In the genomic region with DNA sequence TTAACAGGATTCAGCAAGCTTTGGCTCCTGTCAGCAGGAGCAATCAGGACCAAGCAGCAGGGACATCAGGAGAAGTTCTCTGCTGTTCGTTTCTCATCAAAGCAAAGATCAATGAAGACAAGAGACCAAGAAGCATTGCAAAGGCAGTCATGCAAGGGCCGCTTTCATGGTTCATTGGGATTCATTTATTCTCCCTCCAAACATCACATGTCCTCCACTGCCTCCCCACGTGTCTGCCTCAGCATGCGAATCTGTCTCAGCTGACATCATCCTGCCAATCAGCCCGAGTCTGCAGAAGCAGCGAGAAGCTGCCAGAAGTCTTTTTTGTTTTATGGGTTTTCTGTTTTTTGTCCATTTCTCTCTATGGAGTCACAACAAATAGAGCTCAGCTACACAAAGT, we compare ENCODE assay signal across 16 mouse cellular contexts. TPM values are rescaled to one million over a fixed set of nuclear protein-coding genes. Genes with fewer than 3 reads are reported as not detected.
DNase-seq lines count a peak whose midpoint lies in the region; ATAC-seq and TF ChIP-seq lines count a peak whose summit lies in the region.
"Had no signal": no experiment of that assay in that cellular context is flagged by ENCODE, and none has a peak within 500 bp of the region (broad histone marks: within the 10 kb centered on the region; RNA-seq: fewer than 3 reads in every experiment).

No protein-coding gene starts in this region.

- H3K27me3 ChIP-seq in forebrain, postnatal 0 days (ENCODE audit: insufficient read depth, low read length) = no peaks in the 10 kb centered on the region
- no peaks in the 10 kb centered on the region for H3K27me3 ChIP-seq in forebrain, embryonic 12.5 days
- H3K27me3 ChIP-seq: heart, embryonic 15.5 days; intestine, embryonic 15.5 days; limb, embryonic 13.5 days; midbrain, embryonic 12.5 days had no signal

- TF ChIP-seq CTCF in forebrain, postnatal 0 days (IDR thresholded peaks at IDR 0.05; ENCODE audit: low read depth) = no peak

- ATAC-seq in forebrain, postnatal 0 days = peak; percentile 51; the same call in 1 of the 2 replicates
- ATAC-seq in forebrain, embryonic 12.5 days (ENCODE audit: low FRiP score) = no peak
- ATAC-seq: intestine, embryonic 15.5 days had no signal

- WGBS in forebrain, postnatal 0 days = 16% methylated on average over 6 of the region's 6 CpGs
- 34% methylated on average over 6 of the region's 6 CpGs for WGBS in forebrain, embryonic 12.5 days

- H3K4me3 ChIP-seq in forebrain, postnatal 0 days (ENCODE audit: low read depth, low read length) = no peak overlapping the region
- H3K4me3 ChIP-seq in forebrain, embryonic 12.5 days (replicated peaks) = no peak overlapping the region
- H3K4me3 ChIP-seq in brown adipose tissue, adult 24 weeks (ENCODE audit: insufficient read depth, low read depth, low read length) = no peak overlapping the region
- H3K4me3 ChIP-seq: heart, embryonic 15.5 days; intestine, embryonic 15.5 days; limb, embryonic 13.5 days; midbrain, embryonic 12.5 days had no signal

- H3K9me3 ChIP-seq in forebrain, postnatal 0 days (ENCODE audit: low read length) = no peaks in the 10 kb centered on the region
- no peaks in the 10 kb centered on the region for H3K9me3 ChIP-seq in forebrain, embryonic 12.5 days
- H3K9me3 ChIP-seq: heart, embryonic 15.5 days; intestine, embryonic 15.5 days; limb, embryonic 13.5 days; midbrain, embryonic 12.5 days had no signal

- no peaks in the 10 kb centered on the region for H3K4me1 ChIP-seq in forebrain, postnatal 0 days (ENCODE audit: insufficient read depth)
- H3K4me1 ChIP-seq in forebrain, embryonic 12.5 days = peaks cover 8% of the 10 kb centered on the region; the same call in 1 of the 2 replicates
- peaks cover 7% of the 10 kb centered on the region; the same call in 1 of the 2 replicates for H3K4me1 ChIP-seq in brown adipose tissue, adult 24 weeks (ENCODE audit: control insufficient read depth, insufficient read depth, insufficient read length, low read length)
- H3K4me1 ChIP-seq: intestine, embryonic 15.5 days; limb, embryonic 13.5 days had no signal

- DNase-seq in forebrain, postnatal 0 days = no peak
- DNase-seq in A20 (ENCODE audit: low read depth, low spot score) = peak; percentile 81
- peak; percentile 60 for DNase-seq in kidney, postnatal 10 days
- DNase-seq in urinary bladder, postnatal 14 days (ENCODE audit: low spot score) = no peak
- no peak for DNase-seq in adrenal gland, adult 2 months
- no peak for DNase-seq in ovary, postnatal 14 days (ENCODE audit: low spot score)
- DNase-seq: layer of hippocampus, postnatal 36 days; lung, adult 2 months; thymus, postnatal 4 days had no signal

- no peaks in the 10 kb centered on the region for H3K36me3 ChIP-seq in forebrain, postnatal 0 days (ENCODE audit: insufficient read depth)
- no peaks in the 10 kb centered on the region for H3K36me3 ChIP-seq in forebrain, embryonic 12.5 days (replicated peaks)
- H3K36me3 ChIP-seq: heart, embryonic 15.5 days; intestine, embryonic 15.5 days; limb, embryonic 13.5 days; midbrain, embryonic 12.5 days had no signal

- H3K9ac ChIP-seq in forebrain, postnatal 0 days = no peak overlapping the region
- no peak overlapping the region for H3K9ac ChIP-seq in forebrain, embryonic 12.5 days
- H3K9ac ChIP-seq: heart, embryonic 15.5 days; intestine, embryonic 15.5 days; limb, embryonic 13.5 days; midbrain, embryonic 12.5 days had no signal

- no peak overlapping the region for H3K4me2 ChIP-seq in forebrain, postnatal 0 days (ENCODE audit: low read depth)
- no peak overlapping the region for H3K4me2 ChIP-seq in forebrain, embryonic 12.5 days
- H3K4me2 ChIP-seq: heart, embryonic 15.5 days; intestine, embryonic 15.5 days; limb, embryonic 13.5 days; midbrain, embryonic 12.5 days had no signal

- H3K27ac ChIP-seq in forebrain, postnatal 0 days (ENCODE audit: low read depth, low read length) = no peak overlapping the region
- no peak overlapping the region for H3K27ac ChIP-seq in forebrain, embryonic 12.5 days
- H3K27ac ChIP-seq in brown adipose tissue, adult 24 weeks (replicated peaks; ENCODE audit: low read depth, low read length) = peak overlapping the region; percentile 93; the same call in 1 of the 2 replicates
- H3K27ac ChIP-seq: heart, embryonic 15.5 days; intestine, embryonic 15.5 days; limb, embryonic 13.5 days; midbrain, embryonic 12.5 days; stomach, postnatal 0 days had no signal

RNA-seq across cellular contexts. Expression of gene Ina, which starts 37.0 kb away (rescaled TPM):
- total RNA-seq in forebrain, postnatal 0 days (2014; rRNA removed) = 115 and 156 TPM in 2 replicates
- 189 and 260 TPM in 2 replicates for polyA plus RNA-seq in forebrain, postnatal 0 days (2015; fragmentation: Nextera tagmentation; extraction: Ambion mirVana)
- polyA plus RNA-seq in forebrain, embryonic 12.5 days (2016; fragmentation: Nextera tagmentation; extraction: Ambion mirVana) = 204 and 215 TPM in 2 replicates
- polyA plus RNA-seq in brown adipose tissue, adult 24 weeks (2012; ENCODE audit: insufficient read depth, insufficient read length, missing spikeins) = not detected in 2 replicates
- total RNA-seq in adrenal gland, adult 2 months (2021) = 1 to 10 TPM; 5.5 to 7.7 TPM
- 4.4 and 5.0 TPM in 2 replicates for polyA plus RNA-seq in adrenal gland, adult 2 months (2012; rRNA removed)

RNA-seq across cellular contexts. Expression of gene Nt5c2, which starts 37.5 kb away (rescaled TPM):
- total RNA-seq in forebrain, postnatal 0 days (2014; rRNA removed) = 51.8 and 69.5 TPM in 2 replicates
- 74.1 and 80.4 TPM in 2 replicates for polyA plus RNA-seq in forebrain, postnatal 0 days (2015; fragmentation: Nextera tagmentation; extraction: Ambion mirVana)
- polyA plus RNA-seq in forebrain, embryonic 12.5 days (2016; fragmentation: Nextera tagmentation; extraction: Ambion mirVana) = 74.0 and 76.0 TPM in 2 replicates
- 31.8 and 36.0 TPM in 2 replicates for polyA plus RNA-seq in brown adipose tissue, adult 24 weeks (2012; ENCODE audit: insufficient read depth, insufficient read length, missing spikeins)
- 10 to 100 TPM; 61.8 to 66.2 TPM for total RNA-seq in adrenal gland, adult 2 months (2021)
- polyA plus RNA-seq in adrenal gland, adult 2 months (2012; rRNA removed) = 11.6 and 11.9 TPM in 2 replicates

Comparison
In these comparisons a context has a peak if more than half of its experiments do, and no peak if none do; other contexts are left out.
1. DNase-seq: peak in A20 (single experiment) and kidney, postnatal 10 days (single experiment); none in forebrain, postnatal 0 days (single experiment), urinary bladder, postnatal 14 days (single experiment), adrenal gland, adult 2 months (single experiment) and ovary, postnatal 14 days (single experiment).
2. RNA of gene Ina, which starts 37.0 kb away (polyA plus RNA-seq): 189 to 260 TPM in forebrain, postnatal 0 days and 204 to 215 TPM in forebrain, embryonic 12.5 days; 4.4 to 5.0 TPM in adrenal gland, adult 2 months and not detected in brown adipose tissue, adult 24 weeks; every median in the first group is over 10 times any median in the second.